Mouse (Mus musculus): ENCODE measurements around the gene Ccndbp1.

GRCm38 (mm10) chr2:120979819-120980218, 28.4 kb upstream of the Ccndbp1 start:
- TF ChIP-seq GATA1 (IDR thresholded peaks at IDR 0.05; ENCODE audit: borderline replicate concordance, low read length): no peak
- no peak for TF ChIP-seq FLI1 (IDR thresholded peaks at IDR 0.05; ENCODE audit: low read length)
